21 mouse cellular contexts compared by ENCODE assay signal in the genomic region with DNA sequence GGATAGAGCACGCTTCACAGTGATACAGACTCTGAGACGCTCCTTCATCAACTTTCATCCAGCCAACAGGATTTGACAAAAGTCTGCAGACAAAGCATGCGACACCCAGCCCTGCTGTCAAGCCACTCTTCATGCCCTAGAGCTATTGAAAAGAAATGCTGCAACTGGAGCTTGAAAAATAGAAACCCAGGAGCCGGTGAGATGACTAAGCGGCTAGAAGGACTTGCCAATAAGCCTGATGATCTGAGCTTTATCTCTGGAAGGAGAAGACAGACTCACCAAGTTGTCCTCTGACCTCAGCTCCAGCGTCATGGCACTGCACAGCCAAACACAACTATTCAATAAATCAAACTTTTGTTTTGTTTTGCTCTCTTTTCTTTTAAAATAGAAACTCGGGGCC. TPM values are rescaled to one million over a fixed set of nuclear protein-coding genes. Genes with fewer than 3 reads are reported as not detected.
DNase-seq lines count a peak whose midpoint lies in the region; TF ChIP-seq lines count a peak whose summit lies in the region.
"Had no signal": no experiment of that assay in that cellular context is flagged by ENCODE, and none has a peak within 500 bp of the region (broad histone marks: within the 10 kb centered on the region; RNA-seq: fewer than 3 reads in every experiment).

No protein-coding gene starts in this region.

- no peak overlapping the region for H3K4me2 ChIP-seq in myocyte (ENCODE audit: low read depth)
- H3K4me2 ChIP-seq: embryonic facial prominence, embryonic 15.5 days; hindbrain, embryonic 14.5 days; intestine, embryonic 15.5 days had no signal

- no peaks in the 10 kb centered on the region for H3K27me3 ChIP-seq in myocyte (ENCODE audit: control insufficient read depth, insufficient read depth, insufficient read length)
- H3K27me3 ChIP-seq in hindbrain, embryonic 10.5 days (ENCODE audit: insufficient read depth, poor library complexity, severe bottlenecking), result no peaks in the 10 kb centered on the region
- H3K27me3 ChIP-seq: embryonic facial prominence, embryonic 15.5 days; intestine, embryonic 15.5 days had no signal

- peak; percentile 33 to 72 for DNase-seq in adrenal gland, adult (ENCODE audit: inconsistent age in 2 of 2, low spot score in 1 of 2)
- DNase-seq in adrenal gland, postnatal 4 days (ENCODE audit: low spot score in 2 of 2), result no peak
- DNase-seq in retina, postnatal 1 day, result peak; percentile 26
- no peak for DNase-seq in retina, embryonic 14.5 days (ENCODE audit: low spot score)
- peak; percentile 19 for DNase-seq in adrenal gland, postnatal 14 days
- DNase-seq in hindbrain, embryonic 10.5 days (ENCODE audit: low spot score), result no peak
- DNase-seq in embryo, embryonic 11 days, result no peak
- DNase-seq: cerebellum, adult 11-12 months; cerebellum, adult 9-10 months; cerebellum, postnatal 25 days; gastrocnemius, postnatal 10 days; heart, adult 18-20 months; heart, postnatal 10 days; kidney, adult 18-20 months had no signal

- no peak overlapping the region for H3ac ChIP-seq in myocyte (ENCODE audit: control insufficient read depth, insufficient read length)

- H3K27ac ChIP-seq in hindbrain, embryonic 10.5 days, result no peak overlapping the region
- H3K27ac ChIP-seq: embryonic facial prominence, embryonic 15.5 days; forebrain, embryonic 10.5 days; heart, embryonic 10.5 days; hindbrain, embryonic 14.5 days; intestine, embryonic 15.5 days had no signal

- TF ChIP-seq POLR2A in myocyte (IDR thresholded peaks at IDR 0.05; ENCODE audit: insufficient read length, low read depth), result no peak

- H3K9me3 ChIP-seq in hindbrain, embryonic 10.5 days, result peaks cover 14% of the 10 kb centered on the region; the same call in 1 of the 2 replicates
- H3K9me3 ChIP-seq: embryonic facial prominence, embryonic 15.5 days; intestine, embryonic 15.5 days had no signal

- no peaks in the 10 kb centered on the region for H3K4me1 ChIP-seq in hindbrain, embryonic 10.5 days (replicated peaks)
- H3K4me1 ChIP-seq: intestine, embryonic 15.5 days had no signal

- 77% methylated on average over 7 of the region's 7 CpGs for WGBS in hindbrain, embryonic 10.5 days

- H3K79me2 ChIP-seq in myocyte (ENCODE audit: control insufficient read depth, insufficient read depth), result no peaks in the 10 kb centered on the region

- no peaks in the 10 kb centered on the region for H3K36me3 ChIP-seq in myocyte (ENCODE audit: control insufficient read depth, insufficient read depth)
- H3K36me3 ChIP-seq in hindbrain, embryonic 10.5 days, result no peaks in the 10 kb centered on the region
- H3K36me3 ChIP-seq: embryonic facial prominence, embryonic 15.5 days; forebrain, embryonic 10.5 days; heart, embryonic 10.5 days; intestine, embryonic 15.5 days had no signal

- no peak overlapping the region for H3K4me3 ChIP-seq in myocyte
- no peak overlapping the region for H3K4me3 ChIP-seq in hindbrain, embryonic 10.5 days
- H3K4me3 ChIP-seq: embryonic facial prominence, embryonic 15.5 days; erythroblast, embryonic 14.5 days; forebrain, embryonic 10.5 days; heart, embryonic 10.5 days; intestine, embryonic 15.5 days had no signal

TF ChIP-seq in myocyte, 11 proteins besides CTCF, POLR2A, EP300 and RAD21:
- TF ChIP-seq CEBPB (IDR thresholded peaks at IDR 0.05; ENCODE audit: insufficient read depth, poor library complexity, severe bottlenecking) (0 out of 2 replicates have a peak, but pooled peaks have one; percentile 26), USF1 (IDR thresholded peaks at IDR 0.05; ENCODE audit: low read depth) (no peak)

RNA-seq across cellular contexts. Expression of a gene that starts 54.0 kb away (rescaled TPM):
- total RNA-seq in adrenal gland, postnatal 4 days (2021), result 10 to 100 TPM; 49.2 to 50.9 TPM
- 35.1 and 41.9 TPM in 2 replicates for total RNA-seq in adrenal gland, postnatal 14 days (2021)
- 15.7 TPM for polyA plus RNA-seq in myocyte (2012; fragmentation: generic; extraction: Trizol)
- 4.7 and 6.3 TPM in 2 replicates for polyA plus RNA-seq in hindbrain, embryonic 10.5 days (2016; fragmentation: Nextera tagmentation; extraction: Ambion mirVana)

Comparison
In these comparisons a context has a peak if more than half of its experiments do, and no peak if none do; other contexts are left out.
1. DNase-seq: peak in adrenal gland, adult (2 of 2), retina, postnatal 1 day (single experiment) and adrenal gland, postnatal 14 days (single experiment); none in adrenal gland, postnatal 4 days (0 of 2), retina, embryonic 14.5 days (single experiment), hindbrain, embryonic 10.5 days (single experiment) and embryo, embryonic 11 days (single experiment).